Mouse (Mus musculus) c-Kit-negative CD71-positive TER-119-positive erythroid progenitor cells, embryonic 14.5 days (primary cell): ENCODE data around the gene Zfp385b.

Experiments
- DNase-seq: peaks from one replicate; pipeline ENCODE4 v3.0.0-alpha.2; 2013; ENCODE audit warnings: low read depth, low spot score

The Zfp385b gene

DNA sequence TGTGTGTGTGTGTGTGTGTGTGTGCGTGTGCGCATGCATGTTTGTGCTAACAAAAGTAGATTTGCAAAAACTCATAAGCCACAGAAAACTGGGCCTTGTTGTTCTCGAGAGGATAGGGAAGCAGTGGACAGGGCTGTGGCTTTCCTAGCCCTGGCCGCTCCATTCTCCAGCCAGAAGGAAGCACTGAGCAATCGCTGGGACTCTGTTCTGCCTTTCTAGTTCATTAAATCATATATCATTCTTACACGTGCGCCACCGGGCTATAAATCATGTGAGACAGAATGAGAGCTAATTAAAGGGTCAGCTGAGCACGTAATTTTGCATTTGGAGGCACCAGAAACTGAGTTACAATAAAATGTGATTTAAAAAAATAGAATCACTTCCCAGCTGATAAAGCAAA is 29.1 kb downstream of the Zfp385b start:
- DNase-seq = no peak

DNA sequence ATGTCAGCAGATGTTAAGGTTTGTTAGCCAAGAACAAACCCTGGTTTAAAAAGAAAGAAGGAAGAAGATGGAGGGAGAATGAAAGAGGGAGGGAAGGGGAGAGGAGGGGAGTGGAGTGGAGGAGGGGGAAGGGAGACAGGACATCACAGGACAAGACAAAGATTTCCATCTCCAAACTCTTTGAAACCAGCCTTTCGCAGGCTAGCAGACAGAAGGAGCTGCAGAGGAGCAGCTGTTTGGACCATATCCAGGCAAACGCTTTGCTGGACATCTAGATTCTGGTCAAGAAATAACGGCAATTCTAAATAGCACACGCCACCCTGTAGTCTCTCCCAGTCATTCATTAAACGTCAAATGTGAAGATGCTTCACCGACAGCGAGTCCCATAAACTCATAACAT is 38.0 kb downstream of the Zfp385b start:
- DNase-seq = no peak

- no peak for DNase-seq
These were observed 41.7 kb downstream of the Zfp385b start for GRCm38 (mm10) chr2:77777781-77778180.

DNA sequence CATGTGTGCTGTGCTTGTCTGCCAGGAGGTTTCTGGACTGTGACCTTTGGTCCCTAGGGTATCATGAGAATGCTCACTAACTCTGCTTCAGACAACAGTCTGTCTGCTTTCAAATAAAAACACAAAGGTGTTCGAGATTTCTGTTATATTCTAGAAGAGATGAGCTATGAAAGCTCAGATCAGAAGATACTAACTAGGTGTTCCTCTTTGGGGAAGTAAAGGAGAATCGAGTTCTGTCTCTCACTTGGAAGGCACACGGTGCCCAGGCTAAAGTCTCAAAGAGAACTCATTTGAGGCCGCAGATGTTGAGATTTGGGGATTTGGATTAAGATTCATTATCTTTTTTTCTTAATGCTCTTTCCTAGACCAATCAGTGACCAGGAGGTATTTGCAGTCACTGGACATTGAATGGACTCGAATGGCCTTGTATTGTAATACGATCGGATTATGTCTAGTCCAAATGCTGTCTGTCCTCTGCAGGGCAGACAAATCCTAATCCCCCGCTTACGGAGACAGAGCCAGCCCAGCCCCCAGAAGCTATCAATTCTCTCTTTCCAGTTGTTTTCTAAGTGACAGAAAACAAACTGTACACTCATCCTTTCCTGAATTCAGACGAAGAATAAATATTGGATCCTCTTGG is 42.3 kb downstream of the Zfp385b start:
- no peak for DNase-seq

- DNase-seq = no peak
These were observed 44.1 kb downstream of the Zfp385b start for GRCm38 (mm10) chr2:77775247-77775880.

GRCm38 (mm10) chr2:77770056-77770697 is 49.3 kb downstream of the Zfp385b start:
- DNase-seq = no peak

- no peak for DNase-seq
These were observed 51.0 kb downstream of the Zfp385b start for GRCm38 (mm10) chr2:77768321-77768886.

DNA sequence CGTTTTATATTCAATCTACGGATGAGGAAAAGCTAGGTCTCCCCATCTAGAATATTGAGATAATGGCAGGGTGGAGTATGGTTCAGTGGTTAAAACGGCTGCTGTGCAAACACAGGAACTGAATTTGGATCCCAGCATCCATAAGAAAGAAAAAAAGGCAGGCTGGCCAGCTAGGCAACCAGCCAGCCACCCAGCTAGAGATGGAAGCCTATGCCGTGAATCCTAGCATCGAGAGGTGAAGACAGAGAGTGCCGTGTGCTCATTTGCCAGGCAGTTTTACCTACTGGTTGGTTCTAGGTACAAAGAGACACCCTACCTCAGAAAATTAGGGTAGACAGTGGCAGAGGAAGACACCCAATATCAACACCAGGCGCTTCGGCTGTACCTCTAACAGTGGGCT is 57.5 kb downstream of the Zfp385b start:
- DNase-seq = no peak

DNA sequence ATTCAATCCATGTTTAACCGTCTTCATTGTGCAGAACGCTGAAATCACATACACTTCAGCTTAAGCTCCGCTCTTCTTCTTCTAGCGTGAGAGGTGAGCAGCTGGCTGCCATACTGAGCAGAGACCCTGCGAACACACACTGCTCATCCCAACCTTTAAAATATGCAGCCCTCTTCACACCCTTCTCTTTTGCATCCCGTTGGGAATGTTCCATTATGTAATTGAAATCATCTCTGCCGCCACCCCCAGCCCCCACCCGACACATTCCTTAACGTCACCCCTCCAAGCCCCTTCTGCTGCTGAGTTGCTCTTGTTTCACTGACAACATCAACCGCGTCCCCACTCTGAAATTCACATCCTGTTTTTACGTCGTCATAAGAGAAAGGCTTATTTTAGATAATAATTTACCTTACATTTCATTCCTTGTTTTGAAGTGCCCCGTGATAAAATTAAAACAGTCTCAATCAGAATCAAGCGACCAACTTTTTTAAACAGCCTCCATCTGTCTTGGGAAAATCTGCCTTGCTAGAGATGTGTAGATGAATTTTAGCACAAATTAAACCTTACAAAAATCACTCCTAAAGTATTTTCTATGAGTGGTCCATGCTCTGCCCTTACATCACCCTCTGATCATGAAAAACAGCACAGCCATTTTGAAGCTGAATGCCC is 60.9 kb downstream of the Zfp385b start:
- DNase-seq = no peak

- DNase-seq = no peak
These were observed 66.9 kb downstream of the Zfp385b start for GRCm38 (mm10) chr2:77752491-77752890.

GRCm38 (mm10) chr2:77749631-77750030 is 69.8 kb downstream of the Zfp385b start:
- no peak for DNase-seq

- no peak for DNase-seq
These were observed 73.0 kb downstream of the Zfp385b start for GRCm38 (mm10) chr2:77746417-77746816.

- no peak for DNase-seq
These were observed 74.2 kb downstream of the Zfp385b start for GRCm38 (mm10) chr2:77745246-77745645.

GRCm38 (mm10) chr2:77742359-77742758 is 77.1 kb downstream of the Zfp385b start:
- no peak for DNase-seq

DNA sequence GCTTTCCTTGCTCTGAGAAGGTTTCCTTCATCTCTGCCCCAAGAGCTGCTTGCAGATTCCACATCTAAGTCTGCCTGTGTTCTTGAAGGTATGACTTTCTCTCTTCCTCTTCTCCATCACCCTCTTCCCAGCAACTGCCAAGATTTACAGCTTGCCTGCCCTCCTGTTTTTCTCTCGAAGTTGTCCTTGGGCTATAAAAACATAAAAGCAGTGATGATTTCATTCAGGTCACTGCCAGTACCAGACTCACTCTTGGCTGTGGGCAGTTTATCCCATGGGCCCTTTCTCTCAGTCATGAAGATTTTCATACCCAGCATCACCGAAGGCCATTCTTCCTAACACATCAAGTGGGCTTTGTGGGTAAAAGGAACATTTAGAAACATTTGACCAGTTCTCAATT is 89.2 kb downstream of the Zfp385b start:
- no peak for DNase-seq

GRCm38 (mm10) chr2:77726798-77727197 is 92.6 kb downstream of the Zfp385b start:
- no peak for DNase-seq

- DNase-seq = no peak
These were observed 98.6 kb downstream of the Zfp385b start for GRCm38 (mm10) chr2:77720806-77721205.

- DNase-seq = no peak
These were observed 103.1 kb downstream of the Zfp385b start for GRCm38 (mm10) chr2:77716367-77716766.

DNA sequence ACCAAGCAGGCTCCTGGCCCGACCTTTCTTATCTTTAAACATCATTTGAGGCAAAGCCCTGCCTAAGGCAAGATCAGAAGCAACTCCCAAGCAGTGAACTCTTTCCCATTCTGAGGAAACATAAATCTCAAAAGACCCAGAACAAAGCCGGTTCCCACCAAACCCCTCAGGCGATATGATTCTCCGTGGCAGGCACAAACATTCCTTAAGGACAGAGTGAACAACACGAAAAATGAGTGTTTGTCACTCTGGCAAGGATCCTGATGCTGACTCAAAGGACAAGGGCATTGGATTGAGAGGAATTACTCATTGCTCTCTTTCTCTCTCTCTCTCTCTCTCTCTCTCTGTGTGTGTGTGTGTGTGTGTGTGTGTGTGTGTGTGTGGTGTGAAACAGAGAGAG is 105.6 kb downstream of the Zfp385b start:
- DNase-seq = no peak

DNA sequence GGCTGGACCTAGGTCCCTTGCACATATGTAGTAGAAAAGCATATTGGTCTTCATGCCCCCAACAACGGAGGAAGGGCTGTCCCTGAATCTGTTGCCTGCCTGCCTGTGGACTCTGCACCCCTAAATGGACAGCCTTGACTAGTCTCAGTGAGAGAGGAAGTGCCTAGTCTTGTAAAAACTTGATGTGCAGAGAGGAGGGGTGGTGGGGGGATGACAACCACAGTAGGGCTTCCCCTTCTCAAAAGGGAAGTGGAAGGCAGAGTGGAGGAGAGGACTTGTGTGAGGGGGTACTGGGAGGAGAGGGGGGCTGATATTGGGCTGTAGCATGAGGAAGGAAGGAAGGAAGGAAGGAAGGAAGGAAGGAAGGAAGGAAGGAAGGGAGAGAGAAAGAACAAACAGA is 107.7 kb downstream of the Zfp385b start:
- DNase-seq = no peak

DNA sequence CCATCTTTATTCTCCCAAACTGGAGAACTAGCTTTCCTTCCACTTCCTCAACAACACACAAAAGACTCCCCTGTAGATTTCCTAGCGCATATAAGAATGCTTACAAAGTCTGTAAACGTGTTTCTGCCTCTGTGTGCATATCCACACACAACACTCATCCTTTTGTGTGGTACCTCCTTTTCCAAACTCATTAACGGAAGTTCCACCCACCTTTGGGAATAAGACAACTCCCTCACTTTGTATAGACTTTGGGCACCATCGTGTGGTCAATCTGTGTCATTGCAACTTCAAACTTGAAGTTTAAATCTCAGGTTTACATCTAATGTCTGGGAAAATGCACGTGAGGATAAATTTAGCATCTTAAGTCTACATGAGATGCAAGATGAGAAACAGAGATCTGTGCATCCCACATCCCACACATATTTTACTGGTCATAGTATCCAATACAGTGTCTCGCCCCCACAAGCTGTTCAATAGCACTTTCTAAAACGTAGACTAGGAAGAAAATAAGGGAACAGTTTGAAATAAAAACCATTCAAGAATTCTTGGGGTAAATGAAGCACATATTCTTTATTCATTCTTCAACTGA is 110.1 kb downstream of the Zfp385b start:
- peak; percentile 3 for DNase-seq

DNA sequence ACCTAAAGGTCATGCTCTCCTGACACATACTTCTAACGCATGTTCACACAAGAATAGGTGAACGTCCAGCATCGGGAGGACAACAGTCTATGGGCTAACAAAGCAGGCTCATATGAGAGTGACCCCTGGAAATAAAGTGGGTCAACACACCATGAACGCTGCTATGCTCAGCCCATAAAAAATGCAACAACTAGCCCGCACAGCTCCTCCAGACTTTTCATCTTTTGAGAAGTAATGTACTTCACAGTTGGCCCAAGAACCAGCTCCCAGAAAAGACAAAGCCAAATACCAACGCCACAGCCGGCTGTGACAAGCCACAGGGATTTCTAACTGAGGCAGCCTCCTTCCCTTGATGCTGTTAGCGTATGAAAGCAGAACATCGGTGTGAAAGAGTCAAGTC is 112.3 kb downstream of the Zfp385b start:
- no peak for DNase-seq
